Mouse (Mus musculus): Measurements from ENCODE around the gene Fam135a.

GRCm38 (mm10) chr1:23983118-23983517, 117.0 kb downstream of the Fam135a start:
- no peak for TF ChIP-seq CTCF (IDR thresholded peaks at IDR 0.05; ENCODE audit: low read depth, low read length)
- TF ChIP-seq POLR2A (IDR thresholded peaks at IDR 0.05; ENCODE audit: extremely low read depth, insufficient read depth, low read length): no peak
